Mouse (Mus musculus): ENCODE measurements at regions not wholly inside any gene's neighbourhood (a gene's known extent, or its start where the extent isn't known, plus 50 kb on each side); places are given as distances from the start of the nearest gene placed in this dataset.

DNA sequence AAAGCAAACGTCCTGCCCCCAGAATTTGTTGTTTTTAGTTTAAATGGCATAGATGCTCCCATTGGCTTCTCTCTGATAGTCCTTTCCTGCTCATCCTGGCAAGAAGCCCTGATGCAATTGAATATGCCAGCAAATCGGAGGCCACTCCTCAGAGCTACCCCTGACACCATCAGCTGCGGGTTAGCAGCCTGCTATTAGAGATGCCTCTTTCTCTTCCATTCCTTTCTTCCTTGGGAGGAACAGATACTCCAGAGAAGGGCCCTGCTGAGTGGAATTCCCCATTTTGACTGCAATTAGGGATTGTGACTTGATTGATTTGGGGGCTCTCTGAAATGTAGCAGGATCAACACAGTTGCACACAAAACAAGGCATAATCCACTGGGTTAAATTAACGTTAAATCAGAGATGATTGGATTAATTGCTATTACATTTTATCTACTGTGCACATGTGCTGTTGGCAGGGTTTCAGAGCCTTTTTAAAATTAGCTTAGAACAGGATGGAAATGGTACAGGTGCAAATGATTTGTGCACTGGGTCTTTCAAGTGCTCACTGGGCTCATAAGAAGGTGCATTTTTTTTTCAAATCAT, 303.3 kb upstream of the Fam92a start:
- WGBS (ENCODE audit: insufficient replicate concordance) = 41% methylated on average over 4 of the region's 4 CpGs
- Histone ChIP-seq H3K27ac (no peak overlapping the region), H3K27me3 (no peaks in the 10 kb centered on the region), H3K9ac (no peak overlapping the region), H3K4me2 (no peak overlapping the region), H3K4me3 (replicated peaks) (no peak overlapping the region), H3K36me3 (no peaks in the 10 kb centered on the region), H3K9me3 (replicated peaks) (no peaks in the 10 kb centered on the region), H3K4me1 (replicated peaks) (no peaks in the 10 kb centered on the region)
- DNase-seq = no peak
- no peak for ATAC-seq (ENCODE audit: low read depth)

DNA sequence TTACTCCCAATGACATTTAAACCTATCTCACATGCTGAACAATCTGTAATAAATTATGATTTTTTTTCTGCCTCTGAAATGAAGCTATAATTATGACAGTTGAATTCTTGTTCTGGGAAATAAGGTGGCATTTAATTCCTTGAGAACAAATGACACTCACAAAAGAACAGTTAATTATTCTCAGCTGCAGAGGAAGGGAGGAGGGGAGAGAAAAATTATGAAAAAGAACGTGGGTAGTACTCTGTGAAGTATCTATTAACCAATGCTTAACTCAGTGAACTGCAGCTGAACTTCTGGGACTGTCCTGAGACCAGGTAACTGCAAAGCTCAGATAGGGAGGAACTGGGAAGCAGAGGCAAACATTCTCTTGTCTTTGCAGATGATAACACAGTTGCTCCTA, 302.6 kb upstream of the Fam92a start:
- no peak overlapping the region for H3K4me2 ChIP-seq
- no peak overlapping the region for H3K4me3 ChIP-seq (replicated peaks)
- H3K27ac ChIP-seq = no peak overlapping the region
- DNase-seq = no peak
- no peaks in the 10 kb centered on the region for H3K4me1 ChIP-seq (replicated peaks)
- no peak for ATAC-seq (ENCODE audit: low read depth)
- H3K9ac ChIP-seq = no peak overlapping the region
- H3K27me3 ChIP-seq = no peaks in the 10 kb centered on the region
- no peaks in the 10 kb centered on the region for H3K36me3 ChIP-seq
- H3K9me3 ChIP-seq (replicated peaks) = no peaks in the 10 kb centered on the region
- WGBS (ENCODE audit: insufficient replicate concordance) = 33% methylated on average over 1 of the region's 1 CpGs

DNA sequence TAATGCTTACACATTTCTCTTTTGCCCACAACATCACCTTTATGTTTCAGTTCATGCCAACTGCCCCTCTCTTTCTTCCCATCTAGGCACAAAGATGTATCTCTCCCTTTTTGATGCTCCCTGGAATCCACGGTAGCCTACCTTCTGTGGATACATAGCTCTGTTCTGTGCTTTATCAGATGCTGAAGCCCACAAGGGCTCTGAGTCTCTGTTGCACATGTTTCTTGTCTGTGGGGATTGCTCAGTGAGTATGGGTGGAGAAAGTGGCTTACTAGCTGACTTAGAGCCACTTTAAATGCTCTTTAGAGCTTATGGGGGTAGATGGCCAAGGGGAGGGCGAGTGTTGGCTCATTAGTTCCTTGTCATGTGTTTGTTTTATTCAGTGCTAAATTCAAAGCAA, 289.9 kb upstream of the Fam92a start:
- H3K27me3 ChIP-seq = no peaks in the 10 kb centered on the region
- H3K27ac ChIP-seq = no peak overlapping the region
- H3K9me3 ChIP-seq (replicated peaks) = no peaks in the 10 kb centered on the region
- no peak overlapping the region for H3K9ac ChIP-seq
- DNase-seq (no peak), ATAC-seq (ENCODE audit: low read depth) (no peak)
- H3K4me1 ChIP-seq (replicated peaks) = no peaks in the 10 kb centered on the region
- H3K36me3 ChIP-seq = no peaks in the 10 kb centered on the region
- no peak overlapping the region for H3K4me3 ChIP-seq (replicated peaks)
- WGBS (ENCODE audit: insufficient replicate concordance) = 57% methylated on average over 2 of the region's 2 CpGs
- H3K4me2 ChIP-seq = no peak overlapping the region

DNA sequence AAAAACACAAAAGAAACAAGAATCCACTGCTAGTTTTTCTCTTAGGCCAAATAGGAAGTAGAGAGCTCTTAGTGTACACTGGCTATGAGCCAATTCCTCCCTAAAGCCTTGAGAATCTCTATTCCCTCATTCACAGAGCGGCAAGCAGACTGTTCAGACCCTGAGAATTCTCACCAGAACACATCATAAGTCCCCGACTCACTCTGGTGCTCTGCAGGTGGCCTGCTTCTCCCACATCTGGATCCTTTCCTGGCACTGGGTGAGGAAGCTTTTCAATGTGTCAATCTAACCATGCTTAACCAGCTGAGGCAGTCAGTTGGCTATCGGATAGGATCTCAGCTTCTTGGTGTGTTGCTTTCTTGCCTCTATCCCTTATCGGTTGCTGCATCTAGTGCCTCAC, 289.4 kb upstream of the Fam92a start:
- no peak overlapping the region for H3K4me3 ChIP-seq (replicated peaks)
- DNase-seq (no peak), ATAC-seq (ENCODE audit: low read depth) (no peak)
- no peaks in the 10 kb centered on the region for H3K27me3 ChIP-seq
- H3K27ac ChIP-seq = no peak overlapping the region
- no peak overlapping the region for H3K4me2 ChIP-seq
- H3K9ac ChIP-seq = no peak overlapping the region
- no peaks in the 10 kb centered on the region for H3K9me3 ChIP-seq (replicated peaks)
- no peaks in the 10 kb centered on the region for H3K36me3 ChIP-seq
- no peaks in the 10 kb centered on the region for H3K4me1 ChIP-seq (replicated peaks)
- WGBS (ENCODE audit: insufficient replicate concordance) = 68% methylated on average over 4 of the region's 4 CpGs

DNA sequence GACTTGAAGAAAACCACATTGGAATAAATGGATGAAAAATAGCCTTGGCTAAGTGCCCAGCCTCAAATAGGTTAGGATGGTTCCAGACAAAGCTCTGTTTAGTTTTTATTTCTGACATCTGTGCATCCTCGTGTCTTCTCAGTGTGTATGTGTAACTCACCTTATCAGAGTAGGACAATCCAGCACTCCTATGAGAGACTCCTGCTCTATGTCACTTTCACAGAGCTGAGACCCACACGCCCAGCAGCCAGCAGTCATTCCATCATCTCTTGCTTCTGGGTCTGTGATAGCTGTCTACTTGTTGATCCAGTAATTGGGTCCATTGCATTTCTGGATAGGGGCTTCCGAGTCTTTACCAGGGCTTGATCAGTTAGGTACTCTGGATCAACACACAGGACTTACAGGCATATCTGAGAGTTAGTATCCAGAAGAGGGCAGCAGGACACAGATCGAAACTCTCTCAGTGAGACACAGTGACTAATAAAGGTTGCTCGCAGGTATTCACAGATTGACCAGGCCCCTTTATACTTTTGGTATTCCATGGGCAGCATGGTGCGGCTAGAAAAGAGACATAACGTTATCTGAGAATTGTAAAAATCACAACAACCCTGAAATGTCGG, 286.3 kb upstream of the Fam92a start:
- Histone ChIP-seq H3K36me3 (no peaks in the 10 kb centered on the region), H3K27ac (no peak overlapping the region), H3K27me3 (no peaks in the 10 kb centered on the region), H3K9ac (no peak overlapping the region), H3K4me3 (replicated peaks) (no peak overlapping the region), H3K4me1 (replicated peaks) (no peaks in the 10 kb centered on the region), H3K9me3 (replicated peaks) (no peaks in the 10 kb centered on the region), H3K4me2 (no peak overlapping the region)
- ATAC-seq (ENCODE audit: low read depth) = no peak
- WGBS (ENCODE audit: insufficient replicate concordance) = 60% methylated on average over 8 of the region's 8 CpGs
- no peak for DNase-seq

DNA sequence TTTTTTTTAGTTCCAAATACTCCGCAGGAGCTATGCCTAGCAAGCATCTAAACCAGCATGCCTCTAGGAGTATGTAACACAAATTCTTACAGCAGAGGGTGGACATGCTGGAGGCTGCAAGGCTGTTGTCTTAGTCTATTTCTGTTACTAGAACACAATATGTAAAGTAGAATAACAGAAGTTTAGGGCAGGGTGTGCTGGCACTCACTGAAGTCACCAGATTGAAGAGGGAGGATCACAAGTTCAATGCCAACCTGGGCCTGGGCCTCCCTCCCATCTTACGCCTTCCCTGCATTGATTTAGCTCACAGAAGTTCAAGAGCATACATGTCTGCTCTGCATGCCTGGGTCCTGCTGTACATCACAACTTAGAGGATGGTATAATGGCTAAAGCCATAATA, 280.3 kb upstream of the Fam92a start:
- Histone ChIP-seq H3K27me3 (no peaks in the 10 kb centered on the region), H3K9me3 (replicated peaks) (no peaks in the 10 kb centered on the region), H3K36me3 (no peaks in the 10 kb centered on the region), H3K9ac (no peak overlapping the region), H3K4me2 (no peak overlapping the region), H3K27ac (no peak overlapping the region), H3K4me1 (replicated peaks) (no peaks in the 10 kb centered on the region), H3K4me3 (replicated peaks) (no peak overlapping the region)
- WGBS (ENCODE audit: insufficient replicate concordance) = 49% methylated on average over 2 of the region's 2 CpGs
- DNase-seq = no peak
- no peak for ATAC-seq (ENCODE audit: low read depth)

DNA sequence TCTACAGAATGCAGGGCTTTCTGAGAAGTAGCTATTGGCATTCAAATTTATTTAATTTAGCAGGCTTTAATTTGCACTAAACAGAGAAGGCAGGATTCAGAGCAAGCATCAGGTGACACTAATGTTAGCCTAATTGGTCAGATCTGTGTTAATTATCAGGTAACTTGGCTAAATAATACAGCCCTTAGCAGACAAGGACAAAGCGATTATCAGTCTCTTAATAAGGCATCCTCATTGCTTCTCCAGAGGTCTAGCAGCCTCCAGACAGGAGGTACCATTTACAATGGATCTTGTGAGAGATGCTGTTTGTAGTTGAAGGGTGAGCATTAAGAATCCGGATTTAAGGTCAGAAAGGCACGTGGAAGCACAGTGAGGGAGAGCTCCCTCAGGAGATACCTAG, 253.7 kb upstream of the Fam92a start:
- ATAC-seq (ENCODE audit: low read depth) = no peak
- Histone ChIP-seq H3K4me3 (replicated peaks) (no peak overlapping the region), H3K27ac (no peak overlapping the region), H3K9ac (no peak overlapping the region), H3K4me2 (no peak overlapping the region), H3K4me1 (replicated peaks) (no peaks in the 10 kb centered on the region), H3K27me3 (no peaks in the 10 kb centered on the region), H3K9me3 (replicated peaks) (no peaks in the 10 kb centered on the region), H3K36me3 (no peaks in the 10 kb centered on the region)
- DNase-seq = no peak
- 29% methylated on average over 3 of the region's 3 CpGs for WGBS (ENCODE audit: insufficient replicate concordance)

DNA sequence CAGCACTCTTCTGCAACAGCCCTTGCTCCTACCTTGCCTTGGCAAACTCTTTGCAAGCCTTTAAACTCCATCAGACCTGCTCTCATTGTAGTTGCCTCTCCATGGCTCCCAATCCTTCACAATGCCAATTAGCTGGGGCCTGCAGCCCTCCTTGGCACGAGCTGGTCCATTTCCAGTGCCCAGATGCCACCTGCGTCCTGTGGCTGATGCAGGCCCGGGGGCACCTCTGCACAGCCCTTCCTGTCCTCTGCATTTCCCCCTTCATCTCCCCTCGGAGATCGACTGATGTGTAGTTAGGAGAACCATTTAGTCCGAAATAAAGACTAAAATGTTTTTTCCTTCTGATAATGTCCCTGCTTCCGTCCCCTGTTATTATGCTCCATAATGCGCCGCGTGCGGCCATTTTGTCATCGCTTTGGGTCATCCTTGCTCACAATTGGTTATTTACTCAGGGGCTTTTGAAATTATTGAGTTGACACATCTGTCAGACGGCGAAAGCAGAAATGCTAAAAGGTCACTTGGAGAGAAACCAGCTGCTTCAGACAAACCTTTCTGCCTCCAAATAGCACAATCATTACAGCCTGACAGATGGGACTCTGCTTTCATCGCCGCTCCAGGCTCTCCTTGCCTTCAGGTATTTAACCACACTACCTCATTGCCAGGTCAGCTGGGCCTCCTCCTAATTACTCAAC, 250.0 kb upstream of the Fam92a start:
- ATAC-seq (ENCODE audit: low read depth) (no peak), DNase-seq (no peak)
- H3K27me3 ChIP-seq = no peaks in the 10 kb centered on the region
- H3K9me3 ChIP-seq (replicated peaks) = no peaks in the 10 kb centered on the region
- H3K27ac ChIP-seq = no peak overlapping the region
- H3K9ac ChIP-seq = no peak overlapping the region
- H3K4me2 ChIP-seq = no peak overlapping the region
- no peaks in the 10 kb centered on the region for H3K36me3 ChIP-seq
- no peaks in the 10 kb centered on the region for H3K4me1 ChIP-seq (replicated peaks)
- H3K4me3 ChIP-seq (replicated peaks) = no peak overlapping the region
- WGBS (ENCODE audit: insufficient replicate concordance) = 73% methylated on average over 16 of the region's 16 CpGs

DNA sequence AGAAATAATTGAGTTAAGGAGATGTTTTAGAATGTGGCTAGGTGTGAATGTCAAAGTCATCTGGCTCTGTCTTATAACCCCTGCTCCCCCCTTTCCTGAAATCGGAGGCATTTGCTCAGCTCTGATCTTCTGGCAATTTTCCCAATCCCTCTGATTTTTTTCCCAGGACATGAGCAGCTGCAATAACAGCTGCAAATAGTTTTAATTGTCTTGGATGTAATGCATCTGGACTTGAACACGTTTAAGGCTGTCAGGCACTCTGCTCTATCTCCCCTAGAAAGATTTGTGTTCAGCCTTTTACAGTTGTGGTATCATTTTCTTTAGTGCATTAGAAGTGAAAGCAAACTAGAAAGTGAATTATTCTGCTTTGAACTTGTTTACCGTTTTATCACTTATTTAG, 246.3 kb upstream of the Fam92a start:
- 45% methylated on average over 3 of the region's 3 CpGs for WGBS (ENCODE audit: insufficient replicate concordance)
- no peaks in the 10 kb centered on the region for H3K36me3 ChIP-seq
- DNase-seq (no peak), ATAC-seq (ENCODE audit: low read depth) (no peak)
- no peak overlapping the region for H3K4me2 ChIP-seq
- H3K9me3 ChIP-seq (replicated peaks) = no peaks in the 10 kb centered on the region
- H3K9ac ChIP-seq = no peak overlapping the region
- H3K27me3 ChIP-seq = no peaks in the 10 kb centered on the region
- H3K27ac ChIP-seq = no peak overlapping the region
- no peaks in the 10 kb centered on the region for H3K4me1 ChIP-seq (replicated peaks)
- H3K4me3 ChIP-seq (replicated peaks) = no peak overlapping the region

DNA sequence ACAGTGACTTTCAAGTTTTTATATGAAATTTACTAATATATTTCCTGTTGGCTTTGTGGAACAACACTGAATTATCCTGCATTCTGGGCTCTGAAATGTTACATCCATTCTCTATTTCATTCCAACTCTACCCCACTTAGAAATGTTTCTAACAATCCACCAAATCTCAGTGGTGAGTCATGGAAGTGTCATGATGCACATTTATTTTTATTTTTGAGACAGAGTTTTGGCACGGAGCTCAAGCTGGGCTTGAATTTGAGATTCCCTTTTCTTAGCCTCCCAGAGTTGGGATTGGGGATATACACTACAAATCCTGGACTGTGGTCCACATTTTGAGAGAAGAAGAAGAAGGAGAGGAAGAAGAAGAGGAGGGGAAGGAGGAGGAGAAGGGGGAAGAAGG, 223.5 kb upstream of the Fam92a start:
- WGBS (ENCODE audit: insufficient replicate concordance) = 49% methylated on average over 1 of the region's 1 CpGs
- no peak for ATAC-seq (ENCODE audit: low read depth)

DNA sequence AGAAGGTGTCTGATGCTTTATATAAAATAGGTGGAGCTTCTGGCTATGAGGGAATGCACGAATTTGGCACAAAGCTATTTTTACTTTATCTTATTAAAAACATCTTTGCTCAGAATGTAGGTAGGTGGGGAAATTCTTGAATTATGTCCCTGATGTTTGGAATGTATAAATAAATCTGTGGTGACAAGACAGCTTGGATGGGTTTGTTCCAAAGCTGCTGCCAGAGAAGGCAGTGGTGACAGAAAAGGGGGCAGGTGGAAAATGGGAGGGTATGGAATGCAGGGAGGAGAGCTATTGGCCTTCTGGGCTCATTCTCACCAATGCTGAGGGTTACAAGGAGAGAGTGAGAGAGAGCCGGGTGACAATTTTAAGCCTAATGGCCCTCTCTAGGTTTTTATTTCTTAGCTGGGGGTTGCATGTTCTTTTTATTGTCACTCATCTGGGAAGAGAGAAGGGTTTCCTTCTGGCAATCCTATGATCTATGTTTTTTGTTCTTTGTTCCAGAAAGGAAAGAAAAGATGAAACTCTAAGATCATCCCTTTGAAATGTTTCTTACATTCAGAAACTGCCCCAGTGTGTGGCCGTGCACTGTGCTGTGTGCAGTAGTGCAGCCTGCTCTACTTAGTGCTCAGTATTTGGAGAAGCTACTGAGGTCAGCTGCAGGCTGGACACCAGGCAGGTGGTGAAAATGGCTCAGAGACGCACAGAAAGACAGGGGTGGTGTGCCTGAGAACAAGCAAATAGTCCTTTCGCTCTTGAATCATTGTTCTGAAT, 205.2 kb upstream of the Fam92a start:
- no peak overlapping the region for H3K27ac ChIP-seq
- no peak for ATAC-seq (ENCODE audit: low read depth)
- whole genome bisulfite sequencing (ENCODE audit: insufficient replicate concordance) = 63% methylated on average over 5 of the region's 5 CpGs

More for the DNA sequence above, 223.5 kb upstream of the Fam92a start:
- H3K9me3 ChIP-seq (replicated peaks) = no peaks in the 10 kb centered on the region
- no peaks in the 10 kb centered on the region for H3K27me3 ChIP-seq
- no peak overlapping the region for H3K9ac ChIP-seq
- DNase-seq = no peak
- no peak overlapping the region for H3K4me3 ChIP-seq (replicated peaks)
- no peaks in the 10 kb centered on the region for H3K36me3 ChIP-seq
- no peak overlapping the region for H3K4me2 ChIP-seq
- no peaks in the 10 kb centered on the region for H3K4me1 ChIP-seq (replicated peaks)
- no peak overlapping the region for H3K27ac ChIP-seq

More for the DNA sequence above, 205.2 kb upstream of the Fam92a start:
- no peaks in the 10 kb centered on the region for H3K27me3 ChIP-seq
- no peaks in the 10 kb centered on the region for H3K4me1 ChIP-seq (replicated peaks)
- no peaks in the 10 kb centered on the region for H3K36me3 ChIP-seq
- H3K4me2 ChIP-seq = no peak overlapping the region
- no peaks in the 10 kb centered on the region for H3K9me3 ChIP-seq (replicated peaks)
- no peak overlapping the region for H3K9ac ChIP-seq
- no peak overlapping the region for H3K4me3 ChIP-seq (replicated peaks)
- DNase-seq = no peak

Data from liver, embryonic 13.5 days (tissue).